In the genomic region with DNA sequence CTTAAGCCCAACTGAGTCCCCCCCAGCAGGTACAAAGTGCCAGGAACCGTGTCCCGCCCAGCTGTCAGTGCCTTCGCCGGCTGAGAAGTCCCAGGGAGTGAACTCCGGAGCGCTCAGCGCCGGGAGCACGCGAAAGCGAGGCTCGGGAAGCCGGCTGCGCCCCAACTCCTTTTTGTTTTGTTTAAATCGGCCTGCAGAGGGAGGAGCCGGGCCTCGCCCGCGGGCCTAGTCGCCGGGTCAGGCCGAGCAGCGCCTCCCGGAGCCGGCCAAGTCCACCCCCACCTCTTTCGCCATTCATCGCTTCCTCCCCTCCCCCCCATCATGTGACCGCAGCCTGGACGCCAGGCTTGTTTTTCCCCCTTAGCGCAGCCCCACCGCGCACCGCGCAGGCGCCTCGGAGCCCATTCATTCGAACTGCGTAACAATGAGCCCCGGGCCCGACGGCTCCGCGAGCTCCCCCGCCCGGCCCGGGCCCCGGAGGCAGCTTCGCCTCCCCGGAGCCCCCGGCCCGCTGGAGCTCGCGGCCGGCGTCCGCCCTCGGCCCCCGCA, we compare ENCODE assay signal across 8 mouse cellular contexts. TPM values are rescaled to one million over a fixed set of nuclear protein-coding genes. Genes with fewer than 3 reads are reported as not detected.
DNase-seq lines count a peak whose midpoint lies in the region; ATAC-seq and TF ChIP-seq lines count a peak whose summit lies in the region.

No protein-coding gene starts in this region.

- H3K27me3 ChIP-seq in Patski, result no peaks in the 10 kb centered on the region
- H3K27me3 ChIP-seq in hindbrain, embryonic 13.5 days, result no peaks in the 10 kb centered on the region

- H3K36me3 ChIP-seq in hindbrain, embryonic 13.5 days, result no peaks in the 10 kb centered on the region

- in situ Hi-C loops in Patski (cut with MboI; ENCODE audit: low pct_unique_long_range_greater_than_20kb), result loop anchor here (25.0 kb wide), 1 partner anchor 812 kb away; no protein-coding TSS in a partner anchor

- no peak for TF ChIP-seq CTCF in Patski (IDR thresholded peaks at IDR 0.05)

- POLR2A ChIA-PET in Patski (lab: Charles Lee), result interaction anchor here (0.6 to 1.1 kb wide), 4 partner anchors 98 to 283 kb away, joined by 3 to 9 read pairs (median 4); no protein-coding TSS in a partner anchor

- peak overlapping the region; percentile 88 for H3K9ac ChIP-seq in hindbrain, embryonic 13.5 days

- peak; percentile 75 for DNase-seq in Patski (ENCODE audit: low read depth, low spot score)
- peak; percentile 95 to 97 for DNase-seq in cerebellum, postnatal 14 days
- peak; percentile 82 to 87 for DNase-seq in frontal cortex, postnatal 14 days (ENCODE audit: low spot score in 2 of 2)
- DNase-seq in layer of hippocampus, postnatal 25 days (ENCODE audit: extremely low spot score in 1 of 2, low spot score in 1 of 2), result peak; percentile 80 to 81
- DNase-seq in lung, postnatal 25 days (ENCODE audit: low spot score), result peak; percentile 94
- DNase-seq in retina, embryonic 14.5 days (ENCODE audit: low spot score), result peak; percentile 95
- DNase-seq in thymus, postnatal 4 days, result peak; percentile 84

- peak; percentile 44 for ATAC-seq in Patski
- ATAC-seq in hindbrain, embryonic 13.5 days (ENCODE audit: low FRiP score), result peak; percentile 83

- CTCF ChIA-PET in Patski (lab: Charles Lee), result interaction anchor here (1.1 kb wide), 1 partner anchor 65 kb away, joined by 3 read pairs; no protein-coding TSS in a partner anchor

- peak overlapping the region; percentile 98 for H3K27ac ChIP-seq in hindbrain, embryonic 13.5 days

- peak overlapping the region; percentile 86 for H3K4me3 ChIP-seq in hindbrain, embryonic 13.5 days

- H3K9me3 ChIP-seq in hindbrain, embryonic 13.5 days, result no peaks in the 10 kb centered on the region

- WGBS in hindbrain, embryonic 13.5 days, result under 1% methylated on average over 53 of the region's 58 CpGs

- H3K4me2 ChIP-seq in hindbrain, embryonic 13.5 days, result peak overlapping the region; percentile 61

- peaks cover 7% of the 10 kb centered on the region for H3K4me1 ChIP-seq in hindbrain, embryonic 13.5 days (replicated peaks)

RNA-seq across cellular contexts. Expression of a gene that starts 1.1 kb away (rescaled TPM):
- 66.0 TPM for polyA plus RNA-seq in Patski (2021)
- polyA plus RNA-seq in hindbrain, embryonic 13.5 days (2015; fragmentation: Nextera tagmentation; extraction: Ambion mirVana), result 66.7 and 68.0 TPM in 2 replicates
- 10 to 100 TPM; 23.0 to 27.0 TPM for total RNA-seq in layer of hippocampus, postnatal 25 days (2021)

Comparison
In these comparisons a context has a peak if more than half of its experiments do, and no peak if none do; other contexts are left out.
1. Peak in every context shown above with its lines: DNase-seq, ATAC-seq, H3K4me3 ChIP-seq and H3K27ac ChIP-seq.